Mouse (Mus musculus): ENCODE data around the gene Sdf2. TPM values are rescaled to one million over a fixed set of nuclear protein-coding genes. Genes with fewer than 3 reads are reported as not detected.

Sdf2 gene
- 100 to 1,000 TPM in 1 of 2 experiments, 10 to 100 TPM in 1; 95.5 to 102 TPM for polyA plus RNA-seq (2017; shearing (Covaris generic))

DNA sequence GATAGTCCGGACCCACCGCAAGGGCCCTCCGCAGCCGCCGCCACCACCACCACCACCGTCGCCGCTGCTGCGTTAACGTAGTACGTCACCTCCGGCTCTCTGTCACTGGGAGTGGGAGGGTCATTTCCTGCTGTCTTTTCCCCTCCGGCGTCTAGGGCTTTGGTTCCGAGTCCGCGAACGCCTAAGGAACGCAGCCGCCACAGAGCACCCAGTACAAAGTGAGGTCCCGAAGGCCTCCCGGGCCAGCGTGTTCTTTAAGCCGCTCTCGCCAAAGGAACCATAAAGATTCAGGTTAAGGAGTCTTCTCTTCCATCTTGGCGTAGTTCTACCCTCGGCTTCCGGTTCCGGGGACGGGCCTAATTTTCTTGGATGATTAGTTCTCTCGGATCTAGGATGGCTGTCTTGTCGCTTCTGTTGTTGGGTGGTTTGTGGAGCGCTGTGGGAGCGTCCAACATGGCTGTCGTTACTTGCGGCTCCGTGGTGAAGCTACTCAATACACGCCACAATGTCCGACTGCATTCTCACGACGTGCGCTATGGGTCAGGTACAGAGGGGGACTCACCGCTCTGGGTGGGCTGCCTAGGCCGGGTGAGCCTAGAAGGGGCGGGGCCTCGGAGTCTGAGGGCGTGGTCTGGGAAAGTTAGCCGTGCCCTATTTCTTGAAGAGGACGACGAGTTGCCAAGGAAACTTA is at the start of gene Sdf2, which contains the start of gene Supt6:
Sdf2 (plus strand) TSS at position 120 of the 691 bp plus-strand sequence.
Supt6 (minus strand) TSS at position 361 of the 691 bp plus-strand sequence.
- ATAC-seq = peak; percentile 84

DNA sequence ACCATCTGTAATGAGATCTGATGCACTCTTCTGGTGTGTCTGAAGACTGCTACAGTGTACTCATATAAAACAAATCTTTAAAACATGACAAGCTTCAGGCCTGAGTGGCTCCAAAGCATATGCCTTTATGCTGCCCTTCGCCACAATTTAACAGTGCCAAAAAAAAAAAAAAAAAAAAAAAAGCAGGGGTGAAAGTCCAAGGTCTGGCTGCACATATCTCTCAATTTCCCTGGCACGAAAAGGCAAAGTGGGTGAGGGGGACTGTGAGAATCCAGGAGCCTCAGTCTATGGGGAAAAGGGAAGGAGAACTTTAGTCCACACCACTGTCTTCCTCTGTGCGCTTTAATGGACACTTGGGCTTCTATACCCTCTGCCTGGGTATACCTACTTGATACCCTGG is 43.2 kb upstream of the Sdf2 start:
- no peak for ATAC-seq

DNA sequence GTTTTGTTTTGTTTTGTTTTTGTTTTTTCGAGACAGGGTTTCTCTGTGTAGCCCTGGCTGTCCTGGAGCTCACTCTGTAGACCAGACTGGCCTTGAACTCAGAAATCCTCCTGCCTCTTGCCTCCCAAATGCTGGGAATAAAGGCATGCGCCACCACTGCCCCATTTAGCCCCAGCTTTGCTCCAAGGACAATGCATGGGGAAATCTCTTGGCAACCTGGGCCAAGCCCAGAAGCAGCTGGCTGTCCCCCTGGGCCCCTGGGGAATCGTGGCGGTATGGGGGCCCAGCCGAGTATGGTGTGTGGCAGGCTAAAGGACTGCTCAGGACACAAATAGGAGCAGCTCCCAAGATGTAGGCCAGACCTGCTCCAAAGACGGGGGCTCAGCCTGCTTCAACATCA is 41.3 kb upstream of the Sdf2 start:
- no peak for ATAC-seq

DNA sequence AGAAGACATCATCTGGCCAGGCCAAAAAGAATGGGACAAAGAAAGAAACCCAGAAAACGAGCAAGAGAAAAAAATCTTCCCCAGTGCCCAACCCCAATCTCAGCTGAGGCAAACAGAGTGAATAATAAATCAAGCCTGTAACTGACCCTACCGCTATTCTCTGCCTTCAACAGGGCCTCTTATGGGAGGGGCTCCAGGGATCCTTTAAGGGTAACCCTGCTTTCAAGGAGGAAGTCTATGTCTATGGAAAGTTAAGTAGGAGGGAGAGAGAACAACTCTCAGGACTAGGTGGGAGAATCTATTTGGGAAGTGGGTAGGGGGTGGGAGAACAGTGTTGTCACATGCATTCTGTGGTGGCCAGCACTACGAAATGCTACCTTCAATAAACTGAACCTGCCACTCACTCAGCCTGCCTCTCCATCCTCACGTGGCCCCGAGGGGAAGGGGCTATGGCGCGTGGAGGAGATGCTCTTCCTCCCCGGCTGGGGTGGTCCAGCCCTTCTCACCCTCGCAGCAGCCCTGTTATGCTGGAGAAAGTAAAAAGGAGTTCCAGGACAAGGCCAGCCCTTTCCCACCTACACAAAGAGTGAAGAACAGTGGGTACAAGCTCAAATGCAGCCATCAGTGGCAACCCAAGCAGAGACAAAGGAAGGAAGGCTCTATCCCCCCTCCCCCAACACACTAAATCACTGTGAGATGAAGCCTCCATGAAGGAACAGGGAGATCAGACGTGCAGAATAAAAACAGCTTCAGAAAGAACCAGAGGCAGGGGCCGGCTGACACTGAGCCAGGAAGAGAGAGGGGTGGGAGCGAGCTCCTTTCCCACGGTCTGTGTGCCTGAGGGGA is 40.0 kb upstream of the Sdf2 start:
- no peak for ATAC-seq

DNA sequence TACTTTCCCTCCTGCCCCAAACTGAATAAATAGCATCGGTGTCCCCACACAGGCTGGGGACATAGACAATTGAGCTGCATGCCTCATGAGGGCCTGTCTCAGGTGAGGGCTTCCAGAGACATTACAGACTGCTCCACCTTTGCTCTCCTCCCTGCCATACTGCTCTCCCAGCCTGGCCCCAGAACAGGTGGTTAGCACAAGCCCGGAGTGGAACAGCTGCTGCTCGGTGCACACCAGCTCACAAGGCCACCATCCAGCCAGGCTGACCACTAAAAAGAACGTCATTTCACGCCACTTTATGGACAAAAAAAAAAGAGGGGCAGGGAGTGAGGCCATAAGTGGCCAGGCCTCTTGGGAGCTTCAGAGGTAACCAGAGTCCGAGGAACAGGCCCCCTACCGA is 38.4 kb upstream of the Sdf2 start:
- ATAC-seq = no peak

DNA sequence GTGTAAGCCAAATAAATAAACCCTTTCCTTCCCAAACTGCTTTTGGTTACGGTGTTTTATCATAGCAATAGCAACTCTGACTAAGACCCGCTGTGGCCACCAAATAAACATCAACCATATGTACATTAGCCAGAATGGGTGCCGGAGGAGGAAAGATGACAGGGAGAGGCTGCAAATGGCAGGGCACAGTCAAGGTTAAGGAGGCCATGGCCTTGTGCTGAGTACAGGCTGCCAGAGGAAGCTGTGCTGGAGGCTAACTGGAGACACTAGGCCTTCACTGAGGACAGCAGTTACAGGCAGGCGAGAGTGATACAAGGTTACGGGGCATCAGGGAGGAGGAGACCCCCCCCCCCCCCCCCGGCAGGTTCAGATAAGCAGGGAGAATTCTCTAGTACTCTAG is 35.7 kb upstream of the Sdf2 start:
- no peak for ATAC-seq

DNA sequence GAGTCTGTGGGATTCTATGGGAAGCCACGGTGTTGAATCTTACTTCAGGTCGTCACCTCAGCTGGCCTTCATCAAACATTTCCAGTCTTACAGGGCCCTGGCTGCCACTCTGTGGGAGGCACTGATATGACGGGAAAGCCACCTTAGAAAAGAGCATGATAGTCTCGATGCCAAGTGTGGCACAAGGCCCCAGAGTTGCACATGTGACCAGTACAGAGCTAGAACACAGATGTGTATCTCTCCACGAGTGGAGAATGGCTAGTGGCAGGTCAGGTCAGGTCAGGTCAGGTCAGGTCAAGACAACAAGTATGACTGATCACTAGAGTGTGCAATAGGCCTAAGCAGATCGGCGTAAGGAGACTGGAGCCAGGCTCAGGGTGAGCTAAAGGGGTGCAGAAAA is 34.9 kb upstream of the Sdf2 start:
- ATAC-seq = no peak

DNA sequence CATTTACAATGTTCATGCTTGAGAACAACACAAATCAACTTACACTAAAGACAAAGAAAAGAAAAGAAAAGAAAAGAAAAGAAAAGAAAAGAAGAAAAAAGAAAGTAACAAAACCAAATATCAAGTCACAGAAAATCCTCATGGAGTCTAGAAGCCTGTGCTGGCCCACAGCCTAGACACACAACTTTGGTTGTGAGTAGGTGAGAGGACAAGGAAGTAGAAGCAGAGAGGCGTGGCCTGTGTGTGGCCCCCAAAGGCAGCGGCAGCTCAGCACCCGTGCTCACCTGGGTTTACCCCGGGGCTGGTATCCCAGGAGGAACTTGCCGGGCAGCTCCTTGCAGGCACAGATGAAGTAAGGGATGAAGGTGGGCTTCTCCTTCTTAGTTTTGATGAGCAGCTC is 34.0 kb upstream of the Sdf2 start:
- no peak for ATAC-seq

DNA sequence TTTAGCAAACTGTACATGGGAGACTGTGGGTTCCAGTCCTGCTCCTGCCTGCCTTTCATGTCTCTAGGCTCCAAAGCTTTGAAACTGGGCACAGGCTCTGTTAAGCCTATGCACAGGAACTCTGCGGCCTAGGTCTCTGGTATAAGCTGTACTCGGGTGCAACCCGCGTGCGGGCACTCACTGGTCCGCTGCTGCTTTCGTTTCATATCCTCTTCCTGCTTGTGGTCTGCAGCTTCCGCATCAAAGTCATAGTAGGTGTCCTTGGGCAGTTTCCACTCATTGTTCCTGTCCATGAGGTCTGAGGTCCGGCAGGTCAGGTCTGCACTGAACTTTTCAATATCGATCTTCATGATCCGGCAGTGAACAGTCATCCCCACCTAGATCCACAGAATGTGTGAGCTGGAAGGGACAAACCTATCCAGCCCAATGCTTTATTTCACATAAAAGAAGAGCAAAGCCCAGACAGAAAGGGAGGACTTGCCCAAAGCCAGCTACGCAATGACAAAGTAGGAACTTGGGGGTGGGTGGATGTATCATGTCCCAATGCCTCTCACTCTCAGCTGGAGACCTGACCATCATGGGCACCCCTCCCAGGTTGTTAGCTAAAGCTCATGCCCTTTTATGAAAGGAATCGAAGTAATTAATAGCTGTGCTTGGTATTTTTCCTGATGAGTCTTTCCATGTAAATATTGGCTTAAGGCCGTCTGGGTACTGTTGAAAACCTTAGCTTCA is 32.3 kb upstream of the Sdf2 start:
- ATAC-seq = no peak

DNA sequence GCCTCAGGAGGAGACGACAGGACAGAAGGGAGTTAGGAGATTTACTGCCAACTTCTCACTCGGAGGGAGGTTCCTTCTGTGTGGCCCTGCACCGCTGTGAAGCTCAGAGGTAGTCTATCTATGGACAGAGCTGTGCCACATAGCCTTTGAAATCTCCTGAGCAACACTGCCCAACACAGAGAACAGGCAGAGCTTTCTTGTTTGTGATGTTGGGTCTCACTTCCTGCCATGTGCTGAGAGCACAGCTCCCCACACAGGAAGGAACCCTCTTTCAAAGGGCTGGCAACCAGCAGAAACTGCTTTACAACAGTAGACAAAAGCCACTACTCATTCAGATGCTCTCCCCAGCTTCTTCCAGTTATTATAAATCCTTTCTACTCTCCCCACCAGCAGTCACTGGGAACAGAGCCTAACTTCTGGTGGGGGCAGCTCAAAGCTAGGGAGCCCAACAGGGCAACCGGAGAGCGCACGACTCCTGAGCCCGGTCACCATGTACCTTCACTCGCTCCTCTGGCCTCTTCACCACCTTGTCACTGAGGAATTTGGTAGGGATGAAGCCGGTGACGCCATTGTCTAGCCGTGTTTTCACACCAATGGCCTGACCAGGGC is 29.7 kb upstream of the Sdf2 start:
- no peak for ATAC-seq

DNA sequence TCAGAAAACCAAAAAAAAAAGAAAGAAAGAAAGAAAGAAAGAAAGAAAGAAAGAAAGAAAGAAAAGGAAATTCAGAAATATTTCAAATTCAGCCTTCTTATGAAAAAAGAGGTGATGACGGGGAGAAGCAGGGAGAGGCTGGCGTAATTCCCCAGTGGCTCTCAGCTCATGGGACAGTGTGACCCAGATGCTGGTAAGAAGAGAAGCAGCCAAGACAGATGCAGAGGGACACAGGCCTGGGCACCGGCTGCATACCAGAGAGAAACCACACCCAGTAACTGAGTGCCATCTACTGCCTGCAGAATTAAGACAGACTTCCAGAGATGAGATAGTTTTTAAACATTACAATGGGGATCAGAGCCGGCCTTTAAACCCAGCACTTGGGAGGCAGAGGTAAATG is 22.0 kb upstream of the Sdf2 start:
- no peak for ATAC-seq

DNA sequence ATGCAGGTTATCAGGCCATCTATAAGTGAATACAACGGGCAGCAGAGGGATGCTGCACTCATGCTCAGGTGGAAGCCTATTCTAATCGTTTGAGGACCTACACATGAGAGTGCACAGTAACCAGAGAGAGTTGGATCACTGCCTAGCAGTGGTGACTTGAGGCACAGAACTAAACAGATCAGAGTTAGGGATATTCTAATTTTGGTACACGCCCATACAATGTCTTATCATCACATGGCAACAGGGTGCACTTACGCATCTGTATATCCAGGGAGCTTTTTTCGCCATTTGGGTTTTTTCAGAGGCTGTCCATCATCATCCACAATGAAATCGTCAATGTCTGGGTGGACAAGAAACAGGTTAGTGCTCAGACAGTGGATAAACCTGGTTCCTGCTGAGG is 14.0 kb upstream of the Sdf2 start:
- ATAC-seq = no peak

DNA sequence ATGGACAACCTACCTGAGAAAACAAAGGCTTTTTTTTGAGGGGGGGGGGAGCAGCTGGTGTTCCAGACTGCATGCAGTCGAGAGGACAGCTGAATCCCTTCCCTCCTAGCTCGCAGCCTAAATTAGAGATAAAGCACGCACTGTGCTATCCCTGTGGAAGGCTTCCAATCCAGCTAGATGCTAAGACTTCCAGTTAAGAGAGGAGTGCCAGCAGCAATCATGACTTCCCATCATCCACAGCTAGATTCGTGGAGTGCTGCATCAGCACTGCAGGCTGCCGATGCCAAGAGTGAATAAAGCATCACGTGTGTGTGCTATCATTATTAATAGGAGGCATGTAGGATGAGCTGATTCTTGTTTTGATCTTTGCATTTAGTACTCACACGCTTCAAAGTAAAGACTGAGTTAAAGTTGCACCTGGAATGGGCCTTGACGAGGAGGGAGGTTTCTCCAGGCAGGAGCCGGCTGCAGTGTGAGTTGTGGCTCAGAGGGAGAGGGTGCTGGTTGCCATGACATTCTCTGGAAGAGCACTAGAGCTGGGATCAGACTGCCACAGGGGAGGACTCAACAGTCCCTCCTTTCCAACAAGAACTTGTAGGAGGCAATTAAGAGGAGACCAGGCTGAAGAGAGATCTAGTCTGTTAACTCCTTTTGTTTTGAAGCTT is 5.2 kb upstream of the Sdf2 start:
- no peak for ATAC-seq

DNA sequence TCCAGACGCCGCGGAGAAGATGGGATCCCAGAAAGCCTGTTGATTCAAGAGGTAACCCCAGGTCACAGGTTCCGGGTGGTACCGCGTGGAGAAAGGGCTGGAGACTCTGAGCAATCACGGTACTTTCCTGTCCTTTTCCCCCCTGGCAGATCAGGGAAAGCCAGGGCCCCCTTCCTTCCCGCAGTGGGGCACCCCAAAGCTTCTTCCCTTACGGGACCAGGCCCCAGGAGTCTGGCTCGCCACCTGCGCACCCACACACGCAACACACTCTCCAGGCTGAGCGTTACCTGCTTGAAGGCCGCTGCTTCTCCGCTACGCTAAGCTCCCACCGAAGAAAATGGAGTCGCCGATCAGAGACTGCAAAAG is 302 bp upstream of the Sdf2 start:
- peak; percentile 10 for ATAC-seq

DNA sequence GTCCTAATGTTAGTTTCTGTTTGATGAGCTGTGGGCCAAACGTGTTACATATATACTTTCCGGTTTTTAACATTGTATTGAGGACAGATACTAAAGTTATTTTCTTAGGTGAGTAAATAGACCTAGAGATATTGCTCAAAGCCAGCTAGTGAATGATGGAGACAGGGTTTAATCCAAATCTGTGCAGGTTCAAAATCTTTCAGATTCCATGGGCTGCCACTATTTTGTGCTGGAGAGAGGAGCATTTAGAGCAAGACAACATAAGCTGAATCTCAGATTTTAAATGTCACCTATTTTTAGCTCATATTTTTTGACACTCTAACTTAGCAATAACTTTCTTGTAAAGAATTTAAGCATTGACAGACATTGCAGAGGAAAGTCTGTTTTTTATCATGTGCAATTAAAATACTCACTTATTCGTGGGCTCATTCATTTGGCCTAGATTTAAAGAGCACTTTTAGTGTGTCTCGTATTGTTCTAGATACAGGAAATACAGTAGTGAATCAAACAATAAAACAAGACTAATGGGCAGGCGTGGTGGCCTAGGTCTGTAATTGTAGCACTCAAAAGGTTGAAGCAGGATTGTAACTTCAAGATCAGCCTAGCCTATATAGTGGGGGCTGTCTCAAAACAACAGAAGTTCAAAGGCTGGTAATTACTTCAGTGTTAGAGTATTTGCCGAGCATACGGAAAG is 919 bp downstream of the Sdf2 start:
- no peak for ATAC-seq

DNA sequence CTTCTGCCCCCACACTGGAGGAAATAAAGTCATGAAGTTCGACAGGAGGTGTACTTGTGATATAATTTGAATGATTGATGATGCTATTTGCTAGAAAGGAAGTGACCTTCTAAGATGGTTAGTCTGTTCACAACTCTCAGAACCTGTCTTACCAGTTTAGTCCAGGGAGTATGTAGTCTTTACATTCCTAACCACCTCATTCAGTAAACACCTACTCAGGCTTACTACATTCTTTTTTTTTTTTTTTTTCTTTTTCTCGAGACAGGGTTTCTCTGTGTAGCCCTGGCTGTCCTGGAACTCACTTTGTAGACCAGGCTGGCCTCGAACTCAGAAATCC is 1.4 kb downstream of the Sdf2 start:
- no peak for ATAC-seq

DNA sequence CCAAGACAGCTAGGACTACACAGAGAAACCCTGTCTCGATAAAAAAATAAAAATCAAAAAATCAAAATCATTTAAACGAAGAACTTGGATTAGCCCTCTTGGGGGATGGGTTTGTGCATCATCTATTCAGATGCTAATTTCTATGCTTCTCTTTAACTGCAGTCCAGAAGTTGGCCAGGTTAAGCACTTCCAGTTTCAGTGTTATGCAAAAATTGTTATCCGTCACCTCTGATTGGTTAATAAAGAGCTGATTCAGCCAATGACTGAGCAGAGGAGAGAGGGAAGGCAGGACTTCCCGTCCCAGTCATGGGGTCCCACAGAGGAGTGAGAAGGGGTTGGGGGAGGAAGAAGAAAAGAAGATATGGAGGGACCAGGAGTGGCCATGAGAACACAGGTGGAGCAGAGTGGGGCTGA is 2.2 kb downstream of the Sdf2 start:
- ATAC-seq = no peak

DNA sequence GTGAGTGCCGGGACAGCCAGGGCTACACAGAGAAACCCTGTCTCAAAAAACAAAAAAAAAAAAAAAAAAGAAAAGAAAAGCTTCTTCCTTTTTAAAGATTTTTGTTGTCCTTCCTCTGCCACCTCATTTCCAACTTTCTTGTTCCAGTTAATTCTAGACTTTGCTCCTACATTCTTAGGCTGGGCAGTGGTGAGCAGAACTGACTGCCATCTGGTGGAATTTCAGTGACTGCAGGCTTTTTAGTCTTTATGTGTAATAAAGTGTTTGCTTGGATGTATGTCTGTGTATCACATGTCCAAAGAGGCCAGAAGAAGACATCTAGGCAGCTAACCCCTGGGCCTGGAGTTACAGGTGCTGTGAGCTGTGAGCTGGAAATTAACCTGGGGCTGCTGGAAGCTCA is 11.1 kb downstream of the Sdf2 start:
- no peak for ATAC-seq

DNA sequence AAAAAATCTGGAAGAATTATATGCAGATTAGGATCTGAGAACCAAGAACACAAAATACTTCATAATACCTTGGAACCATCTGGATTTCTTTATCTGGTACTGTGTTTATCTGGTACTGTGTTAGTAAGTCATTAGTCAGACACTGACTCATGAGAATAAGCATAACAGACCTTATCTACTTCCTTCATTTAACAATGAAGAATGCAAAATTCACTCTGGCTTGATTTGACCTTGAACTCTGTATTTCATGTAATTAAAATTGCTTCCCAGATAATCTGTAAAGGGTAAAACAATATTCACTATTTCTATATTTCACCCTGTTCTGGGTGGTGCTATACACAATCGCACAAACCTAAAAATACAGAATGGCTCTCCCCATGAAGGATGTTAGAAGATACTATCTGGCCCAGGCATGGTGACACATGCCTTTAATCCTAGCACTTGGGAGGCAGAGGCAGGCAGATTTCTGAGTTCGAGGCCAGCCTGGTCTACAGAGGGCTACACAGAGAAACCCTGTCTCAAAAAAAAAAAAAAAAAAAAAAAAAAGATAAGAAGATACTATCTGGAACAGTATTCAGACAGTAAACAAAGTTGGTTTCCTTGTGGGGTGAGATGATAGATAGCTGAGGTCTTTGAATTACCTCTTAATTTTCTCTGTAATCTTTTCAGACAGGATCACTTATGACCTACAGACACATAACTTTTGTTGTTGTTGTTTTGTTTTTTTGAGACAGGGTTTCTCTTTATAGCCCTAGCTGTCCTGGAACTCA is 15.1 kb downstream of the Sdf2 start:
- ATAC-seq = no peak

DNA sequence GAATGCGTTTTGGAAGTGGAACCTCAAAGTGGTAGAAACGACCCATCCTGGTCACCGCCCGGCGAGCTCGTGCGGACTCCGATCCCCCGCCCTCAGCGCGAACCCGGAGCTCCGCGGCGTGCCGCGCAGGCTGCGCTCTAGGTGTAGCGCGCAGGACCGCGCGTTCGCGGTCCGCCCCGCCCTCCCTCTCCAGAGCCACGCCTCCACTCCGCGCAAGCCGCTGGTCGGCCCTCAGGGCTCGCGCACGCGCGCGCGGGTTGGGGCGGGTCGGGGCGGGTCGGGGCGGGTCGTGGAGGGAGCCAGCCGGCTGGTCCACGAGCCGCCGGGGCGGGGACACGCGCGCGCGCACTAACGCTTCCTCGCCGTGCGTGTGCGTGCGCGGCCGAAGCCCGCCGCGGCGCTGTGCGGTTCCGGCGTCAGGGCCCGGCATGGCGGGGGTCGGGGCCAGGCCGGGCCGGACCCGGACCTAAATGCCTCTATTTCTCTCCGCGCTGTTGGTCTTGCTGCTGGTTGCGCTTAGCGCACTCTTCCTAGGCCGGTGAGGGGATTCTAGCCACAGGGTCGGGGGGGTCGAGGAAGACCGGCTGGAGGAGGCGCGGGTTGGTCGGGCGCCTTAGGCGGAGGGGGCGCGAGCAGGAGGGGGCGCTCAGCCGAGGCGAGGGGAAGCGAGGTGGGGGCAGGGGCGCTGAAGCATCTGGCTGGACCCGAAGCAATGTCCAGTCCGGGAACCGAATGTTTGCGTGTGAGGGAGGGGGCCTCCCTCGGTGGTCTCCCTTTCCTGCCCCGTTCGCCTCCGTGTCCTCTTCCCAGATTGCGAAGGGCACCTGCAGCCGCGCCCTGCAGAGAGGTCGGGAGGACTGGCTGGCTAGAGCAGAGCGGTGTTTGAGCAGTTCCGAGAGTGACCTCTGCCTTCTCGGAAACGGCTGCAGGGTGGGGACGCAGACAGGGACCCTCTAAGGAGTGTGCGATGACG is 16.1 kb downstream of the Sdf2 start, which contains the start of gene 2610507B11Rik:
2610507B11Rik (plus strand) TSS at position 373 of the 973 bp plus-strand sequence.
- ATAC-seq = peak; percentile 89
